In the genomic region with DNA sequence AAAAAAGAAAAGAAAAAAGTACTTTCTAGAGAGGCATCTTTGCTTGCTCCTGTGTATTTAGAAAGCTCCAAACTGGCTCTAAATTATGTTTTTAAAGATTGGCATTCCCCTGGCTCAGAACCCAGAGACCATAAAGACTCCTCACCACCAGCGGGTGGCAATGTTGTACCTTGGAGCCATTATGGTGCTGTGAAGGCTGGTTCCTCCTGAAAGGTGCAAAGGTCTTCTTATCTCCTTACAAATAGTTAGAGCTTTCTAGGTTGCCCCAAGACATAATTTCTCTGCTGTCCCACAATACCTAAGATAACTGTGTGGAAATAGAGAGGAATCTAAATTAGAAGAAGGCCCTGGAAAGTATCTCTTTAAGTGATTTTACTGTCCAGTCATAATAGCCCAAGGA, we compare ENCODE assay signal across 8 mouse cellular contexts. TPM values are rescaled to one million over a fixed set of nuclear protein-coding genes. Genes with fewer than 3 reads are reported as not detected.
DNase-seq lines count a peak whose midpoint lies in the region; ATAC-seq and TF ChIP-seq lines count a peak whose summit lies in the region.
"Had no signal": no experiment of that assay in that cellular context is flagged by ENCODE, and none has a peak within 500 bp of the region (broad histone marks: within the 10 kb centered on the region; RNA-seq: fewer than 3 reads in every experiment).

No protein-coding gene starts in this region.

- no peak for ATAC-seq in midbrain, embryonic 11.5 days (ENCODE audit: low FRiP score)
- ATAC-seq in midbrain, embryonic 13.5 days: no peak
- peak; percentile 61 for ATAC-seq in intestine, postnatal 0 days

- H3K27ac ChIP-seq in midbrain, embryonic 11.5 days (ENCODE audit: low read depth, low read length): no peak overlapping the region
- no peak overlapping the region for H3K27ac ChIP-seq in midbrain, embryonic 13.5 days
- no peak overlapping the region for H3K27ac ChIP-seq in cortical plate, adult 2 months (ENCODE audit: insufficient read depth, low read length)
- H3K27ac ChIP-seq in intestine, postnatal 0 days (ENCODE audit: low read depth, low read length): no peak overlapping the region
- H3K27ac ChIP-seq: macrophage had no signal

- no peaks in the 10 kb centered on the region for H3K36me3 ChIP-seq in midbrain, embryonic 11.5 days (ENCODE audit: control insufficient read depth, insufficient read depth, low read length)
- H3K36me3 ChIP-seq in midbrain, embryonic 13.5 days: no peaks in the 10 kb centered on the region
- no peaks in the 10 kb centered on the region for H3K36me3 ChIP-seq in intestine, postnatal 0 days (ENCODE audit: control insufficient read depth, insufficient read depth)

- DNase-seq in midbrain, embryonic 11.5 days (ENCODE audit: low spot score, missing footprints): peak; percentile 85
- peak; percentile 86 for DNase-seq in NIH3T3 (ENCODE audit: low read depth)
- peak; percentile 41 for DNase-seq in mesoderm, embryonic 11.5 days (ENCODE audit: low read depth, low spot score)
- peak; percentile 80 for DNase-seq in thymus, postnatal 25 days

- H3K9ac ChIP-seq in midbrain, embryonic 11.5 days (ENCODE audit: low read length): no peak overlapping the region
- H3K9ac ChIP-seq in midbrain, embryonic 13.5 days (replicated peaks): no peak overlapping the region
- H3K9ac ChIP-seq in intestine, postnatal 0 days (ENCODE audit: low read depth, low read length): no peak overlapping the region

- no peak for TF ChIP-seq POLR2A in cortical plate, adult 2 months (IDR thresholded peaks at IDR 0.05; ENCODE audit: extremely low read depth, insufficient read depth, low read length)

- H3K4me1 ChIP-seq in midbrain, embryonic 11.5 days (ENCODE audit: control insufficient read depth, insufficient read depth, low read length): no peaks in the 10 kb centered on the region
- no peaks in the 10 kb centered on the region for H3K4me1 ChIP-seq in midbrain, embryonic 13.5 days (replicated peaks)
- H3K4me1 ChIP-seq in cortical plate, adult 2 months (ENCODE audit: control insufficient read depth, insufficient read depth, low read length): no peaks in the 10 kb centered on the region
- H3K4me1 ChIP-seq in intestine, postnatal 0 days (replicated peaks; ENCODE audit: control insufficient read depth, insufficient read depth, low read length): no peaks in the 10 kb centered on the region

- H3K4me3 ChIP-seq in midbrain, embryonic 11.5 days (ENCODE audit: low read depth, low read length): no peak overlapping the region
- H3K4me3 ChIP-seq in midbrain, embryonic 13.5 days (replicated peaks): no peak overlapping the region
- no peak overlapping the region for H3K4me3 ChIP-seq in cortical plate, adult 2 months (ENCODE audit: insufficient read depth, low read length)
- no peak overlapping the region for H3K4me3 ChIP-seq in intestine, postnatal 0 days (ENCODE audit: low read depth, low read length)

- 14% methylated on average over 1 of the region's 1 CpGs for WGBS in midbrain, embryonic 11.5 days
- WGBS in midbrain, embryonic 13.5 days: 17% methylated on average over 1 of the region's 1 CpGs
- WGBS in intestine, postnatal 0 days: 6% methylated on average over 1 of the region's 1 CpGs

- TF ChIP-seq CTCF in cortical plate, adult 2 months (IDR thresholded peaks at IDR 0.05; ENCODE audit: extremely low read depth, insufficient read depth, low read length): peak; percentile 69
- TF ChIP-seq CTCF in intestine, postnatal 0 days (IDR thresholded peaks at IDR 0.05; ENCODE audit: low read depth): peak; percentile 92

- no peaks in the 10 kb centered on the region for H3K9me3 ChIP-seq in midbrain, embryonic 11.5 days (ENCODE audit: control insufficient read depth, low read length)
- H3K9me3 ChIP-seq in midbrain, embryonic 13.5 days: no peaks in the 10 kb centered on the region
- no peaks in the 10 kb centered on the region for H3K9me3 ChIP-seq in intestine, postnatal 0 days (ENCODE audit: control insufficient read depth)

- H3K4me2 ChIP-seq in midbrain, embryonic 11.5 days: no peak overlapping the region
- H3K4me2 ChIP-seq in midbrain, embryonic 13.5 days (replicated peaks): no peak overlapping the region
- no peak overlapping the region for H3K4me2 ChIP-seq in intestine, postnatal 0 days (replicated peaks; ENCODE audit: low read depth)

- no peaks in the 10 kb centered on the region for H3K27me3 ChIP-seq in midbrain, embryonic 11.5 days (ENCODE audit: control insufficient read depth, insufficient read depth, low read length)
- no peaks in the 10 kb centered on the region for H3K27me3 ChIP-seq in midbrain, embryonic 13.5 days
- no peaks in the 10 kb centered on the region for H3K27me3 ChIP-seq in intestine, postnatal 0 days (replicated peaks; ENCODE audit: control insufficient read depth, insufficient read depth, low read length)

RNA-seq across cellular contexts. Expression of a gene that starts 20.4 kb away (rescaled TPM):
- polyA plus RNA-seq in midbrain, embryonic 11.5 days (2014; fragmentation: Nextera tagmentation; extraction: Ambion mirVana): 1.9 and 2.3 TPM in 2 replicates
- polyA plus RNA-seq in midbrain, embryonic 13.5 days (2015; fragmentation: Nextera tagmentation; extraction: Ambion mirVana): 3.6 and 3.9 TPM in 2 replicates
- 2.6 and 3.2 TPM in 2 replicates for polyA plus RNA-seq in cortical plate, adult 2 months (2012; rRNA removed)
- 0.37 and 0.47 TPM in 2 replicates for polyA plus RNA-seq in intestine, postnatal 0 days (2015; fragmentation: Nextera tagmentation; extraction: Ambion mirVana)
